Mouse (Mus musculus) lung, postnatal 0 days (tissue): ENCODE data around the gene Txnrd3.

Experiments used
- CTCF ChIP-seq: IDR thresholded peaks from 2 replicates; pipeline ENCODE4 v1.5.1; 2016; ENCODE audit warnings: antibody characterized with exemption, mild to moderate bottlenecking
- EP300 ChIP-seq: IDR thresholded peaks from 2 replicates; pipeline ENCODE4 v1.6.1; 2016; ENCODE audit warnings: antibody characterized with exemption, mild to moderate bottlenecking, control low read depth

GRCm38 (mm10) chr6:89622647-89623046 is 21.1 kb upstream of the Txnrd3 start:
- TF ChIP-seq CTCF (peak; percentile 43), EP300 (no peak)
